Mouse (Mus musculus) brain, embryonic 14.5 days (tissue): ENCODE data around the gene Vps50. TPM values are rescaled to one million over a fixed set of nuclear protein-coding genes. Genes with fewer than 3 reads are reported as not detected.

ENCODE experiments used
- DNase-seq: peaks from one replicate; pipeline ENCODE4 v3.0.0-alpha.2; 2011; ENCODE audit warnings: low read depth
- CTCF ChIP-seq: fragments of 200-500 bp; IDR thresholded peaks from 2 replicates; pipeline ENCODE4 v1.5.1; 2012; ENCODE audit warnings: inconsistent platforms, mild to moderate bottlenecking, moderate library complexity, borderline replicate concordance; ENCODE audit not compliant: insufficient read depth, insufficient read length; ENCODE audit errors: extremely low read depth
- POLR2A ChIP-seq: fragments of 200-500 bp; IDR thresholded peaks from 2 replicates; pipeline ENCODE4 v1.6.1; 2012; ENCODE audit warnings: mild to moderate bottlenecking, inconsistent platforms, borderline replicate concordance; ENCODE audit not compliant: poor library complexity, insufficient read depth, insufficient read length, severe bottlenecking; ENCODE audit errors: extremely low read depth
- polyA plus RNA-seq: library from polyadenylated mRNA; depleted of rRNA; stranded (reverse); fragments of >200 nt; gene quantifications from 2 replicates; pipeline ENCODE4 v1.2.3, GENCODE M21; 2012; rRNA removed

Gene Vps50
- 21.1 and 24.7 TPM in 2 replicates for polyA plus RNA-seq

GRCm38 (mm10) chr6:3498162-3498848 is at the start of gene Vps50, which contains the start of gene Hepacam2:
Gene Vps50 (plus strand): TSS chr6:3498382.
Gene Hepacam2 (minus strand): TSS chr6:3498298.
- TF ChIP-seq POLR2A: peak; percentile 13; the same call in 1 of the 2 replicates
- no peak for TF ChIP-seq CTCF
- peak; percentile 98 for DNase-seq

- DNase-seq: peak; percentile 11
- TF ChIP-seq POLR2A: no peak
- TF ChIP-seq CTCF: no peak
Measured at GRCm38 (mm10) chr6:3454421-3454820, 43.8 kb upstream of the Vps50 start.

GRCm38 (mm10) chr6:3455944-3456536 is 42.1 kb upstream of the Vps50 start:
- TF ChIP-seq CTCF (no peak), POLR2A (no peak)
- DNase-seq: peak; percentile 25

- TF ChIP-seq CTCF: no peak
- no peak for TF ChIP-seq POLR2A
- no peak for DNase-seq
Measured at GRCm38 (mm10) chr6:3463026-3463425, 35.2 kb upstream of the Vps50 start.

- no peak for TF ChIP-seq CTCF
- no peak for TF ChIP-seq POLR2A
Measured at GRCm38 (mm10) chr6:3463594-3463993, 34.6 kb upstream of the Vps50 start.

GRCm38 (mm10) chr6:3468627-3469026 is 29.6 kb upstream of the Vps50 start:
- no peak for DNase-seq
- TF ChIP-seq CTCF: no peak
- no peak for TF ChIP-seq POLR2A

More at GRCm38 (mm10) chr6:3463594-3463993, 34.6 kb upstream of the Vps50 start:
- DNase-seq: no peak

- DNase-seq: no peak
- no peak for TF ChIP-seq CTCF
- TF ChIP-seq POLR2A: no peak
Measured at GRCm38 (mm10) chr6:3470706-3471105, 27.5 kb upstream of the Vps50 start.

- peak; percentile 30 for DNase-seq
- TF ChIP-seq CTCF (no peak), POLR2A (no peak)
Measured at GRCm38 (mm10) chr6:3476299-3476698, 21.9 kb upstream of the Vps50 start.

- no peak for TF ChIP-seq CTCF
- no peak for TF ChIP-seq POLR2A
- DNase-seq: peak; percentile 15
Measured at GRCm38 (mm10) chr6:3479853-3480252, 18.3 kb upstream of the Vps50 start.

- no peak for TF ChIP-seq POLR2A
- no peak for TF ChIP-seq CTCF
- DNase-seq: no peak
Measured at GRCm38 (mm10) chr6:3481705-3482104, 16.5 kb upstream of the Vps50 start.

GRCm38 (mm10) chr6:3485133-3485532 is 13.0 kb upstream of the Vps50 start:
- TF ChIP-seq POLR2A: no peak
- TF ChIP-seq CTCF: no peak

GRCm38 (mm10) chr6:3487355-3487754 is 10.8 kb upstream of the Vps50 start:
- no peak for DNase-seq
- TF ChIP-seq POLR2A (no peak), CTCF (no peak)

More at GRCm38 (mm10) chr6:3485133-3485532, 13.0 kb upstream of the Vps50 start:
- no peak for DNase-seq
